8 mouse cellular contexts compared by ENCODE assay signal in the genomic region with DNA sequence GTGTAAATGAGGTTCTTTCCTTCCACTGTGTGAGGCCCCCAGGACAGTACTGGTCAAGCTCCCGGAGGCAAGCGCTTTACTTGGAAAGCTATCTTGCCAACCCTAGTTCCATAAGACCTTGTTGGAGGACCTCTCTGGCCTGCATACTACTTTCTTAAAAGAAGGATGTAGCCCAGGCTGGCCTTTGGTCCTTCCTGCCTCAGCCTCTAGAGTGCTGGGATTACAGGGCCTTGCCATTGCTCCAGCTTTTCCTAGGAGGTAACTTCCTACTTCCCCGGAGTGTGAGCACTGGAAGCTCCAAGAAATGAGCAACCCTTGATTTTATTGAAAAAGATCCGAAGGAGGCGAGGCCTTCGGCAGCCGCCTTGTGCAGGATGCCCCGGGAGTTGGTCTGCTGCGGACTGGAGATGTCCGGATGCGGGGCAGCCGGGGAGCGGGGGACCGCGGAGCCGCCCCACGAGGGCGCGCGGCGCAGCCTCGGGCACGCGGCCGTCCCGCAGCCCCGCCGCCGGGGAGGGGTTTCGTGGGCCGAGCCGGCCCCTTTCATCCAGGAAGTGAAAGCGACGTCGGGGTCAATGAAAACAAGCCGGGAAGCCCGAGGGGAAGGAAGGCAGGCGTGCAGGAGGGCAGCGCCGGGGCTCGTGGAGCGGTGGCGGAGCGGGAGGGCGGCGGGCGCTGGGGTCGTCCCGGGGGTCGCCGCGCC. TPM values are rescaled to one million over a fixed set of nuclear protein-coding genes. Genes with fewer than 3 reads are reported as not detected.
DNase-seq lines count a peak whose midpoint lies in the region; ATAC-seq lines count a peak whose summit lies in the region.

A gene (plus strand): TSS at position 557 of the 703 bp plus-strand sequence.

- no peaks in the 10 kb centered on the region for H3K36me3 ChIP-seq in intestine, embryonic 14.5 days (ENCODE audit: control insufficient read depth, insufficient read depth, low read length)

- intact Hi-C loops in left cerebral cortex, postnatal 10 days (cut with DNase I): no loop called here

- H3K9ac ChIP-seq in intestine, embryonic 14.5 days (ENCODE audit: low read length): peak within 1 kb of the TSS; percentile 72

- peak; percentile 79 for ATAC-seq in intestine, embryonic 14.5 days (replicated peaks; ENCODE audit: low FRiP score, low TSS enrichment, low read depth)
- ATAC-seq in megakaryocyte progenitor cell, adult 5-6 weeks (replicated peaks; ENCODE audit: poor library complexity): peak; percentile 58

- WGBS in intestine, embryonic 14.5 days: 4% methylated on average over 49 of the region's 52 CpGs

- no peaks in the 10 kb centered on the region for H3K27me3 ChIP-seq in intestine, embryonic 14.5 days (replicated peaks; ENCODE audit: control insufficient read depth, insufficient read depth, low read length)

- peak within 1 kb of the TSS; percentile 82 for H3K27ac ChIP-seq in intestine, embryonic 14.5 days (ENCODE audit: low read depth)

- H3K9me3 ChIP-seq in intestine, embryonic 14.5 days (ENCODE audit: control insufficient read depth, low read length): no peaks in the 10 kb centered on the region

- peak; percentile 78 for DNase-seq in adipocyte (ENCODE audit: low spot score)
- DNase-seq in embryo, embryonic 11 days: peak; percentile 91
- peak; percentile 84 for DNase-seq in gastrocnemius, postnatal 25 days
- peak; percentile 87 for DNase-seq in intestine, embryonic 14.5 days (ENCODE audit: low spot score)
- peak; percentile 72 to 91 for DNase-seq in left cerebral cortex, postnatal 10 days (ENCODE audit: extremely low spot score in 1 of 2, low spot score in 2 of 2)
- DNase-seq in right cerebral cortex, postnatal 10 days (ENCODE audit: low spot score in 2 of 2): peak; percentile 91
- DNase-seq in urinary bladder, postnatal 14 days (ENCODE audit: low spot score): peak; percentile 84

- H3K4me3 ChIP-seq in intestine, embryonic 14.5 days (ENCODE audit: low read depth, low read length): peak within 1 kb of the TSS; percentile 80

- H3K4me2 ChIP-seq in intestine, embryonic 14.5 days (ENCODE audit: low read length): peak within 1 kb of the TSS; percentile 41

- peaks cover 9% of the 10 kb centered on the region for H3K4me1 ChIP-seq in intestine, embryonic 14.5 days (replicated peaks; ENCODE audit: control insufficient read depth, insufficient read depth, low read length)

RNA-seq across cellular contexts. Expression of the gene that starts here (rescaled TPM):
- 1 to 10 TPM; 7.5 to 8.1 TPM for total RNA-seq in gastrocnemius, postnatal 25 days (2021)
- polyA plus RNA-seq in intestine, embryonic 14.5 days (2014; fragmentation: Nextera tagmentation; extraction: Ambion mirVana): 6.8 and 10.1 TPM in 2 replicates
- 10 to 100 TPM; 22.5 to 22.9 TPM for total RNA-seq in left cerebral cortex, postnatal 10 days (2021)
- total RNA-seq in megakaryocyte progenitor cell, adult 5-6 weeks (2015): 28.2 and 36.1 TPM in 2 replicates
- 17.5 and 25.6 TPM in 2 replicates for total RNA-seq in megakaryocyte progenitor cell, adult 5-6 weeks (2017)

Comparison
In these comparisons a context has a peak if more than half of its experiments do, and no peak if none do; other contexts are left out.
1. Peak in every context shown above with its lines: DNase-seq, ATAC-seq, H3K4me3 ChIP-seq and H3K27ac ChIP-seq.